Mouse (Mus musculus): ENCODE measurements at regions not wholly inside any gene's neighbourhood (a gene's known extent, or its start where the extent isn't known, plus 50 kb on each side); places are given as distances from the start of the nearest gene placed in this dataset.

- TF ChIP-seq CTCF (IDR thresholded peaks at IDR 0.05; ENCODE audit: low read depth) (no peak), EP300 (optimal IDR thresholded peaks at IDR 0.05) (no peak)
These were observed 545.5 kb downstream of the Lmo4 start for GRCm38 (mm10) chr3:143659421-143659978.
